Mouse (Mus musculus): ENCODE data around the gene Ago4. TPM values are rescaled to one million over a fixed set of nuclear protein-coding genes. Genes with fewer than 3 reads are reported as not detected.
A peak's percentile ranks its signal among the peaks of the same experiment; 100 is the strongest.

Ago4 gene
- polyA plus RNA-seq (2014; fragmentation: Nextera tagmentation; extraction: Ambion mirVana): 11.8 and 12.4 TPM in 2 replicates

DNA sequence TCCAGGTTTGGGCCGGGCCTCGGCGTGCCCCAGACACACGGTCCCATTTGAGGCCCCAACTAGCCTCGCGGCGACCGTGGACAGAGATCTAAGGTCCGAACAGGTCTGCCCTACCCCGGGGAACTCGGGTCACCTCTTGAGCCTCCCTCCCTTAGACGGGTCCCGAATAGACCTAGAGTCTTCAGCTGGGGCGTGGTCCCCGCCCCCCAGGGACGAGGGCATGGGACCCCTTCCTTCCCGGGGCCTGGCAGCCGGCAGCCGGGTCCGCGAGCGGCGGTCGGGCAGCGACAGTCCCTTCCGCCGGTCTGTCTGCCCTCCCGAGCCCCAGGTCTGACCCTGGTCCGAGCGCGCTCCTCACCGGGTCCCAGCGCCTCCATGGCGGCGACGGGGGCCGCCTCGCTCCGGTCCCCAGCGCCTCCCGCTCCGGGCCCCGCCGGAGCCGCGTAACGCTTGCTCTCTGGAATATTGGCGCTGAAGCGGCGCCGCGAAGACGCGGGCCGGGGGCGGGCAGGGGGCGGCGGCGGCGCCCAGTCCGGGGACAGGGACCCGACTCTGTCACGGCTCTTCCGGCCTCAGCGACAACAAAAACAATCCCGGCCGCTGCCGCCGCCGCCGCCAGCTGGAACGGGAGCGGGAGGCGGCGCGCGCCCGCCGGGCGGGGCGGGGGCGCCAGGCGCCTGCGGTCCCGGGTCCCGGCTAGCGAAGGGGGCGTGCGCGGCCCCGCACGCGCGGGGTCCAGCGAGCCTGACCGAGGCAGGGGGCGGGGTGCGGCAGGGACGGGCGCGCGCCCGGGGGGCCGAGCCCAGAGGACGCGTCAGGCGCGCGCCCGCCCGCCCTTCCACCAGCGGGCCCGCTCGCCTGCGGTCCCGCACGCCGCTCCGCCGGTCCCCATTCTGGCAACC is at the start of gene Ago4:
Ago4 (minus strand) TSS at position 646 of the 902 bp plus-strand sequence.
- H3K4me2 ChIP-seq (ENCODE audit: low read length): peak within 1 kb of the TSS; percentile 86
- DNase-seq (peak; percentile 94), ATAC-seq (ENCODE audit: low FRiP score, low TSS enrichment) (peak; percentile 90)
- WGBS: under 1% methylated on average over 110 of the region's 120 CpGs
- H3K9ac ChIP-seq (replicated peaks; ENCODE audit: low read length): peak within 1 kb of the TSS; percentile 95
- no peaks in the 10 kb centered on the region for H3K9me3 ChIP-seq (ENCODE audit: control insufficient read depth, low read length)
- H3K27ac ChIP-seq (replicated peaks; ENCODE audit: low read depth, low read length): peak within 1 kb of the TSS; percentile 88
- H3K4me1 ChIP-seq (ENCODE audit: control insufficient read depth, insufficient read depth, low read length): peaks cover 13% of the 10 kb centered on the region
- H3K36me3 ChIP-seq (ENCODE audit: control insufficient read depth, insufficient read depth, low read length): no peaks in the 10 kb centered on the region
- H3K4me3 ChIP-seq (replicated peaks; ENCODE audit: low read depth, low read length): peak within 1 kb of the TSS; percentile 96
- H3K27me3 ChIP-seq (ENCODE audit: control insufficient read depth, insufficient read depth, low read length): no peaks in the 10 kb centered on the region

DNA sequence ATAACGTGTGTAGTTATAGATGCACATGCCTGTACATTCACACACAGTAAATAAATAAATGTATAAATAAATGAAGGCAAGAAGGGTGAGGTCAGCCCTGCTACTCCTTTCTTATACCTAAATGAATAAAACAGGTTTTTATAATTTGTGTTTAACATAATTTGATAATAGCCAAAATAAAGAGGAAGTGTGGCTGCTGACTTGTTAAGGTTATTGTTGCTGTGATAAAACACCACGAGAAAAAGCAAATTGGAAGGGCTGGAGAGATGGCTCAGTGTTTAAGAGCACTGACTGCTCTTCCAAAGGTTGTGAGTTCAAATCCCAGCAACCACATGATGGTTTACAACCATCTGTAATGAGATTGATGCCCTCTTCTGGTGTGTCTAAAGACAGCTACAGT is 45.8 kb upstream of the Ago4 start:
- Histone ChIP-seq H3K9ac (replicated peaks; ENCODE audit: low read length) (no peak overlapping the region), H3K9me3 (ENCODE audit: control insufficient read depth, low read length) (no peaks in the 10 kb centered on the region), H3K36me3 (ENCODE audit: control insufficient read depth, insufficient read depth, low read length) (peaks cover 29% of the 10 kb centered on the region), H3K4me2 (ENCODE audit: low read length) (no peak overlapping the region), H3K27ac (replicated peaks; ENCODE audit: low read depth, low read length) (no peak overlapping the region), H3K4me1 (ENCODE audit: control insufficient read depth, insufficient read depth, low read length) (no peaks in the 10 kb centered on the region), H3K27me3 (ENCODE audit: control insufficient read depth, insufficient read depth, low read length) (no peaks in the 10 kb centered on the region), H3K4me3 (replicated peaks; ENCODE audit: low read depth, low read length) (no peak overlapping the region)
- WGBS: 93% methylated on average over 2 of the region's 2 CpGs
- no peak for DNase-seq
- no peak for ATAC-seq (ENCODE audit: low FRiP score, low TSS enrichment)

DNA sequence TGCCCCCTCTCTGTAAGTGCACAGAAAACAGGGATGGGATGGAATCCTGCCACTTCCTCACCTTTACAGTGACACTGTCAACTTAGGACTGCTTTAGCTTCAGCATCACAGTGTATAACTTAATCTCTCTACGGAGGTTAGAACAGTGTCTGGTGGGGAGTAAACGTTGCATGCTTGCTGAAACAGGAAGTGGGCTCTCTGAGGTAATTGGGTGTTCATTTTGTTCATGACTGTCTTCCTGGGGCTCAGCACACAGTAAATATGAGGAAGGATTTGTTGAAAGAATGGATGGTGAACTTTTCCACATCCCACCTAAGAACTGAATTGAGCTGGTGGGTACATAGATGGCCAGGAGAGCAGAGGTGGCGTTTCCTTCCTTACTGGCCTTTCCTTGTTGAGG is 44.6 kb upstream of the Ago4 start:
- Histone ChIP-seq H3K9ac (replicated peaks; ENCODE audit: low read length) (no peak overlapping the region), H3K4me3 (replicated peaks; ENCODE audit: low read depth, low read length) (no peak overlapping the region), H3K36me3 (ENCODE audit: control insufficient read depth, insufficient read depth, low read length) (peaks cover 32% of the 10 kb centered on the region), H3K9me3 (ENCODE audit: control insufficient read depth, low read length) (no peaks in the 10 kb centered on the region), H3K27ac (replicated peaks; ENCODE audit: low read depth, low read length) (no peak overlapping the region), H3K27me3 (ENCODE audit: control insufficient read depth, insufficient read depth, low read length) (no peaks in the 10 kb centered on the region), H3K4me2 (ENCODE audit: low read length) (no peak overlapping the region), H3K4me1 (ENCODE audit: control insufficient read depth, insufficient read depth, low read length) (no peaks in the 10 kb centered on the region)
- 94% methylated on average over 3 of the region's 3 CpGs for WGBS
- DNase-seq: no peak
- no peak for ATAC-seq (ENCODE audit: low FRiP score, low TSS enrichment)

DNA sequence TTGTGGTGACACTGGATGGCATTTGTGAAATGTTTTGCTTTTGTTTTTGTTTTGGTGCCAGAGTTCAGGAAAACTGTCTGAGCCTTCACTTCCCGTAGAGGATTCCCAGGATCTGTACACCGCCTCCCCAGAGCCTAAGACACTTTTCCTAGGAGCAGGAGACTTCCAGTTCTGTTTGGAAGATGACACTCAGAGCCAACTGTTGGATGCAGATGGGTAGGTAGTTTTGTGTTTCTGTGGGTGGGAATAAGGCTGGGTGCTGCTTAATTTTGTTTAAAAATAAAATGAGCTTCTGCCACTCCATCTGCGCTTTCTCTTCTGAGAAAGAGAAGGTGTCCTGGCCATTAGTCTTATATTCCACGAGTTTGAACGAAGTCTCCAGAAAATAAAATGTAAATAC is 43.0 kb upstream of the Ago4 start:
- H3K4me2 ChIP-seq (ENCODE audit: low read length): no peak overlapping the region
- DNase-seq (no peak), ATAC-seq (ENCODE audit: low FRiP score, low TSS enrichment) (no peak)
- no peak overlapping the region for H3K27ac ChIP-seq (replicated peaks; ENCODE audit: low read depth, low read length)
- 96% methylated on average over 5 of the region's 5 CpGs for WGBS
- H3K4me1 ChIP-seq (ENCODE audit: control insufficient read depth, insufficient read depth, low read length): no peaks in the 10 kb centered on the region
- H3K27me3 ChIP-seq (ENCODE audit: control insufficient read depth, insufficient read depth, low read length): no peaks in the 10 kb centered on the region
- H3K36me3 ChIP-seq (ENCODE audit: control insufficient read depth, insufficient read depth, low read length): peaks cover 35% of the 10 kb centered on the region
- H3K9me3 ChIP-seq (ENCODE audit: control insufficient read depth, low read length): no peaks in the 10 kb centered on the region
- H3K4me3 ChIP-seq (replicated peaks; ENCODE audit: low read depth, low read length): no peak overlapping the region
- no peak overlapping the region for H3K9ac ChIP-seq (replicated peaks; ENCODE audit: low read length)

DNA sequence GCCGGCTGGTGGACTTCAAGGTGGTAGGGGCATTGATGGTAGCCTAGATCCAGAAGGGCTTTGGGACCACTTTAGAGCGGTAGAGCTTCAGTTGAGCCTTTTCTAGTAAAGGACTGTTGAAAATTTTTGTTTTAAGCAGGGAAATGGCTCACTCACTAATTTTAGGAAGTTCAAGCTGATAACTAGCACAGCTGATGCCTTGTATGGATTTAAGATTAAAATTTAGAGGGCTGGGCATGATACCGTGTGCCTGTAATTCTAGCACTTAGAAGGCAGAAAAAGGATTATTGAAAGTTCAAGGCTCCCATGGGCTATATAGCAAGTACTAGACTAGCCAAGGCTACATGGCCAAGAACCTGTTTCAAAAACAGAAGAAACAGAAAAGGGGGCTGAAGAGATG is 36.5 kb upstream of the Ago4 start:
- no peaks in the 10 kb centered on the region for H3K27me3 ChIP-seq (ENCODE audit: control insufficient read depth, insufficient read depth, low read length)
- no peak overlapping the region for H3K9ac ChIP-seq (replicated peaks; ENCODE audit: low read length)
- no peak for ATAC-seq (ENCODE audit: low FRiP score, low TSS enrichment)
- H3K36me3 ChIP-seq (ENCODE audit: control insufficient read depth, insufficient read depth, low read length): peaks cover 15% of the 10 kb centered on the region; the same call in 1 of the 2 replicates
- no peaks in the 10 kb centered on the region for H3K4me1 ChIP-seq (ENCODE audit: control insufficient read depth, insufficient read depth, low read length)
- H3K27ac ChIP-seq (replicated peaks; ENCODE audit: low read depth, low read length): no peak overlapping the region
- H3K4me2 ChIP-seq (ENCODE audit: low read length): no peak overlapping the region
- H3K9me3 ChIP-seq (ENCODE audit: control insufficient read depth, low read length): no peaks in the 10 kb centered on the region
- WGBS: 93% methylated on average over 3 of the region's 3 CpGs
- no peak for DNase-seq
- no peak overlapping the region for H3K4me3 ChIP-seq (replicated peaks; ENCODE audit: low read depth, low read length)

DNA sequence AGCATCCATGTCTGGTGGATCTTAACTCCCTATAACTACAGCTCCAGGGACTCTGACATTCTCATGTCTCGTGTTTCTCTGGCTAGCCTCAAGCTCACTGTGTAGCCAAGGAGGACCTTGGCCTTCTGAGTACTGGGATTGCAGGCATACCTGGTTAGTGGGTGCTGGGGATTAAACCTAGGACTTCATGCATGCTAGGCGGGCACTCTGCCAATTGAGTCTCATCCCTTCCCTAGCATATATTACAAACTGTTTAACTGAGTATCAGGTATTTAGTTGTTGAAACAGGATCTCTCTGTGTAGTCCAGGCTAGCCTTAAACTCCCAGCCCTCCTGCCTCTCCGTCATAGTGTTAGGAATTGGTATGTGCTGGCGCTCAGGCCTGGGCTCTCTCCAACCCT is 34.0 kb upstream of the Ago4 start:
- Histone ChIP-seq H3K9me3 (ENCODE audit: control insufficient read depth, low read length) (no peaks in the 10 kb centered on the region), H3K9ac (replicated peaks; ENCODE audit: low read length) (no peak overlapping the region), H3K36me3 (ENCODE audit: control insufficient read depth, insufficient read depth, low read length) (0 out of 2 replicates have a peak, but pooled peaks cover 5% of the 10 kb centered on the region), H3K4me1 (ENCODE audit: control insufficient read depth, insufficient read depth, low read length) (no peaks in the 10 kb centered on the region), H3K4me3 (replicated peaks; ENCODE audit: low read depth, low read length) (no peak overlapping the region), H3K4me2 (ENCODE audit: low read length) (no peak overlapping the region), H3K27me3 (ENCODE audit: control insufficient read depth, insufficient read depth, low read length) (no peaks in the 10 kb centered on the region), H3K27ac (replicated peaks; ENCODE audit: low read depth, low read length) (no peak overlapping the region)
- DNase-seq (no peak), ATAC-seq (ENCODE audit: low FRiP score, low TSS enrichment) (no peak)
- WGBS: 98% methylated on average over 4 of the region's 4 CpGs

DNA sequence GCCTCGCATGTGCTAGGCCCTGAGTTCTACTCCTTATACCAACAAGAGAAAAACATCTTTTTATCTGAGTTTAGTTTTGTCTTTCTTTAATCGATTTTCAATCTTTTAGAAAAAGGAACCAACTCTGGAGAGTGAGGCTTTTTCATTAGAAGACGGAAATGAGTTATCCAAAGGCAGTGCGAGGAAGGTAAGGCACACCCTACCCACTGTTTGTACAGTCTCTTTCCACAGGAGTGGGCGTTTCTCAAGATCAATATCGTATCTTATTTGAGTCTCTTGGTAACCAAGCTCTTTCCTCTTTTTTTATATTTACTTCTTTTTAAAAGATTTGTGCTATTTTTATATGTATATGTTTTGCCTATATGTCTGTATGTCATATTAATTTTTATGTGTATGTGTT is 30.5 kb upstream of the Ago4 start:
- H3K4me2 ChIP-seq (ENCODE audit: low read length): no peak overlapping the region
- H3K4me1 ChIP-seq (ENCODE audit: control insufficient read depth, insufficient read depth, low read length): no peaks in the 10 kb centered on the region
- H3K9me3 ChIP-seq (ENCODE audit: control insufficient read depth, low read length): no peaks in the 10 kb centered on the region
- no peak for ATAC-seq (ENCODE audit: low FRiP score, low TSS enrichment)
- WGBS: 95% methylated on average over 6 of the region's 6 CpGs
- no peaks in the 10 kb centered on the region for H3K27me3 ChIP-seq (ENCODE audit: control insufficient read depth, insufficient read depth, low read length)
- H3K36me3 ChIP-seq (ENCODE audit: control insufficient read depth, insufficient read depth, low read length): 0 out of 2 replicates have a peak, but pooled peaks cover 5% of the 10 kb centered on the region
- no peak overlapping the region for H3K4me3 ChIP-seq (replicated peaks; ENCODE audit: low read depth, low read length)
- no peak overlapping the region for H3K27ac ChIP-seq (replicated peaks; ENCODE audit: low read depth, low read length)
- H3K9ac ChIP-seq (replicated peaks; ENCODE audit: low read length): no peak overlapping the region
- DNase-seq: no peak

DNA sequence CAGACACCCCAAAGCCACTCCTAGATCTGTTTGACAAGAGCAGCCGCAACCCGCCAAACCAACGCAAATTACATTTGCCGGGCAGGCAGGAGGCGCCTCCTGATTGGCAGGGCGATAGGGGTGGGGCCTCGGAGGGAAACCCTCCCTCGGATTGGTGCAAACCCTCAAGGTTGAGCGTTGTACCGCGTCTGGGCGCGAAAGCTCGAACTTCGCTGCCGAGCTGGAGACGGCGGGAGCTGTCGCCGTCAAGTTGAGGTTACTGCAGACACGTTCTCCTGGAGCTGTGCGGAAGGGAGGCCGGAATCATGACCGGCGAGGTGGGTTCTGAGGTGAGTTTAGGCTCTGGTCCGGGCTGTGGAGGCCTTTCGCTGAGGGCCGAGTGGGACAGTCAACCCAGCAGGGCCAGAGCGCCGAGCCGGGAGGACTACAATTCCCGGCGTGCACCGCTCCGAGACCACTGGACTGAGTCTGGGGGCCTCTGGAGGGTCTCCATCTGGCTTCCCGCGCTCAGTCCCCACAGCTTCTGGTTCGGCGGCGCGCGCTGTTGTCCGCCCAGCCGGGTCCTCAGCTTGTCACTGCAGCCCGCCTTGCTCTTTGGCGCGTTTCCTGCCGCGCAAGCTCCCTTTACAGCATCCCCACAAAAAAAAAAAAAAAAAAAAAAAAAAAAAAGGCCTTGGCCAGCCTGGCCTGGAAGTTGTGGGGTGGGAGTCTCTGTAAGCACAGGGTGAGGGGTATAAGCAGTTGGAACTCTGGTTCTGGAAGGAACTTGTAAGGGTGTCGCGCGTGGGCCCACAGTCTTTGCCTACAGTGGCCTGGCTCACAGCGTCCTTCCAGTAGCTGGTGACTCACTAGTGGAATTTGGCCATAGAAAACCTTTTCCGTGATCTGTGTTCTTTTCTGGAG is 23.8 kb upstream of the Ago4 start, which contains the start of gene Clspn:
Clspn (plus strand) TSS at position 127 of the 903 bp plus-strand sequence.
- Histone ChIP-seq H3K27ac (replicated peaks; ENCODE audit: low read depth, low read length) (no peak within 1 kb of the TSS), H3K36me3 (ENCODE audit: control insufficient read depth, insufficient read depth, low read length) (0 out of 2 replicates have a peak, but pooled peaks cover 3% of the 10 kb centered on the region), H3K4me2 (ENCODE audit: low read length) (peak within 1 kb of the TSS; percentile 78), H3K27me3 (ENCODE audit: control insufficient read depth, insufficient read depth, low read length) (no peaks in the 10 kb centered on the region), H3K4me3 (replicated peaks; ENCODE audit: low read depth, low read length) (peak within 1 kb of the TSS; percentile 64), H3K4me1 (ENCODE audit: control insufficient read depth, insufficient read depth, low read length) (no peaks in the 10 kb centered on the region), H3K9me3 (ENCODE audit: control insufficient read depth, low read length) (no peaks in the 10 kb centered on the region), H3K9ac (replicated peaks; ENCODE audit: low read length) (peak within 1 kb of the TSS; percentile 43)
- DNase-seq: peak; percentile 94
- WGBS: under 1% methylated on average over 54 of the region's 54 CpGs
- ATAC-seq (ENCODE audit: low FRiP score, low TSS enrichment): peak; percentile 93
